Mouse (Mus musculus): ENCODE measurements around the gene Pnrc2.

Gene Pnrc2

DNA sequence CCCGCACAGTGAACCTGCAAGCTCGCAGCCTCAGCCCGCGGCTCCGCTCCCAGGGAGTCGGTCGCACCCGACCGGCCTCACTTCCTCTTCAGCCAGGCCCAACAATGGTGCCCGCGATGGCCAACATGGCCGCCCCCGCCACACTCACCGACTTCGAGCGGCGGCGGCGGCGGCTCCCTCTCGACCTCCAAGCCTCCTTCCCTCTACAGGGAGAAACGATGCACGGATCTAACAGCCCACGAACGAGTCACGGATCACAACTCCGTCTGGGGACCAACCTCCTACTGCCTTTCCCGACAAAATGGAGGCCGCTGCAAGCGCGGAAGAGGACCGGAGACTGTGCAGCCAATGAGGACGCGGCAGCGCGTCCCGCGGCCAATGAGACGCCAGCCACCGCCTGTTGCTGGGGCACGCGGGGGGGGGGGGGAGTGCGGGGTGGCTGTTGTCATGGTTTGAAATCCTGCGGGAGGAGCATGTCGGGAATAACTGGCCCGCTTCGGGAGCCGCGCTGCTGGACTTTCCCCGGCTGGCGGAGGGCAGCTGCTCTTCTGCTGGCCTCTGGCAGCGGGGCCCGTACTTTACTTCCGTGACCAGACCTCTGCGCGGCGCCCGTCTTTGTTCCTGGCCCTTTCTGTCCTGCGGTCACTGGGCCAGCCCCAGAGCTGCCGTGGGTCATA, at the start of gene Pnrc2:
TSS of gene Pnrc2 (minus strand) at position 325 of the 677 bp plus-strand sequence.
- peak; percentile 94 for DNase-seq (ENCODE audit: low read depth)

DNA sequence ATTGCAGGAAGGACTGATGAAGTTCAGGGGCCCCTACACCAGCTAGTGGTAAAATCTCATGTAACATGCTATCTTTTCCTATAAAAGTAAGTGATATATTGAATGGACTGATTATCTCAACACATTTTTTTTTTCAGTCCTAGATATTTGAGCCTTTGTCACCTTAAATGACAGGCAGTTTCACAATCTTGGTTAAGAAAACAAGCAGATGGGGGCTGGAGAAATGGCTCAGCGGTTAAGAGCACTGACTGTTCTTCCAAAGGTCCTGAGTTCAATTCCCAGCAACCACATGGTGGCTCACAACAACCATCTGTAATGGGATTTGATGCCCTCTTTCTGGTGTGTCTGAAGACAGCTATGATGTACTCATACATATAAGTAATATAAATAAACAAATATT, 48.5 kb upstream of the Pnrc2 start:
- no peak for DNase-seq (ENCODE audit: low read depth)

DNA sequence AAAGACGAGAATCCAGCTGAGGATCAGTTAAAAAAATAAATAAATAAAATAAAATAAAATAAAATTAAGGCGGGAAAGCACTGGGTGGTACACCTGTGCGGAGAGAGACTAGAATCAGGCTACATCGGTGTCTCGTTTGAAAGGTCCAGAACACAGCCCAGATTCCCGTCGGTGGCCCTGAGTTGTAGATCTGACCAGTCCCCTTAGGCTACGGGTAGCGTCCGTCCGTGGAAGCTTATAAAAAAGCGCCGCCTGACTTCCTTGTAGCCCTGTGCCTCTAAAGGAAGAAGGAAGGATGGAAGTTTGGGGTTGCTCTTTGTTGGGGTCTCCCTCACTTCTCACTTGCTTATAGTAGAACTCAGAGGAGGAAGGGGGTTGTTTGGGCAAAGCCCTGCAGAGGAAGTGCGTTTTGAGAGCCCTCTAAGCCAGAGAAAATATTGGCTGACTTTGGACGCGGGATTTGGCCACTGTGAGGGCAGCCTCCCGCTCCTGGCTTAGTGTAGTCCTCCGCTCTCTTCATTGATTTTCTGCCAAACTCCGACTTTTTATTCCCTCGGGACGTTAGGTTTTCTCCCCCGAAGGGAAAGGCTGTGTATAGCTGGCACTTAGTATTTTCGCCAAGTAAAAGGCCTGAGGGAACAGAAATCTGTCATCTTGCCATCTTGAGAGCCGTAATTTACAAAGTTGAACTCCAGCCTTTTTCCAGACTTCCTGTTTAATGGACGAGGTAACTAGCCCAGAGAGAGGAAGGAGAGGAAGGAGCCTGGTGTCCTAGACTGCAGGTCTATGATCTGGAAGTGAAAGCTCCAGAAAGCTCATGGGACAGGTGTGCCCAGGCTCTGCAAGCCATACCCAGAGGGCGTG, 47.8 kb upstream of the Pnrc2 start:
- peak; percentile 37 for DNase-seq (ENCODE audit: low read depth)

DNA sequence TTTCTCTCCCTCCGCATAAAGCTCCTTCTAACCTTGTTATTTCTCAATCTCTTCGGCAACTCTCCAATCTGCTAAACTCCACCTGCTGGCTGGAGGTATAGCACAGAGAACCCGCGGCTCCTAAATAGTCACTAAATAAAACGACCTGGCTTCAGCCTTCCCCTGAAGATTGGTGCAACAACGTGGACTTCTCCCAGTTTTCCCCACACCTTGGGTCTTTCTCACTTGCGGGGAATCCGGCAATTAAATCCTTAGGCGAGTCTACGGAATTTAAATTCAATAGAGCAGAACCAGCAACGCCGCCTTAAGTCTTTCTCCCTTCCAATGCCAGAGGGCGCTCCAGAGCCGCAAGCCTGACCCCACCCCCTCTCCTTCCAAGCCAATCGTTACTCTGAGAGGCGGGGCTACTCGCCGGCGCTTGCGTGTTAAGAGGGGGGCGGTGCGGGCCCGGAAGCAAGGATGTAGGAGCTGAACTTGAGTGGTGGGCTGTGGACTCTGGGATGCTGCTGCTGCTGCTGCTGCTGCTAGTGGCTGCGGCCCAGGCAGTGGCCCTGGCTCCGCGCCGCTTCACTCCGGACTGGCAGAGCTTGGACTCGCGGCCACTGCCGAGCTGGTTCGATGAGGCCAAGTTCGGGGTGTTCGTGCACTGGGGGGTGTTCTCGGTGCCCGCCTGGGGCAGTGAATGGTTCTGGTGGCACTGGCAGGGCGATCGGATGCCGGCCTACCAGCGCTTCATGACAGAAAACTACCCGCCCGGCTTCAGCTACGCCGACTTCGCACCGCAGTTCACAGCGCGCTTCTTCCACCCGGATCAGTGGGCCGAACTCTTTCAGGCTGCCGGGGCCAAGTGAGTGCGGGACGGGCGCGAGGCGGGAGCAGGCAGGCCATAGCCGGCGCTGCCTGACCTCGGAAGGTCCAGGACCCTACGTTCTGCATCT, 46.9 kb upstream of the Pnrc2 start, which contains the start of gene Fuca1:
TSS of gene Fuca1 (plus strand) at position 432 of the 938 bp plus-strand sequence.
- peak; percentile 98 for DNase-seq (ENCODE audit: low read depth)

DNA sequence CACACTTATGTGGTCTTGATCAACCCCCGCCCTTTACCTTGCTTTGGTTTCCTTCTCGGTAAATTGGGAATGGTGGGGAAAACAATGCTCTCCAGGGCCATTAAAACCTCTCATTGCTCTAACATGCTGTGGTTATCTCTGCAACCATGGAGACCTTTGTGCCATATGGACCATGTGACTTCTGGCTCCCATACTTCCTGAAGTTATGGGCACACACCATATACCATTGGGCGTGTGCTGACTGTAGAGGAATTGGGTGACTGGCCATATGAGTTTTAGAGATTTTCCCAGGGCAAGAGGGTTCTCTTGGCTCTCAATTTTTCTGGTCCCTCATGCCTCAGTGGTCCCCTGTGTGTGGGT, 45.6 kb upstream of the Pnrc2 start:
- no peak for DNase-seq (ENCODE audit: low read depth)

- DNase-seq (ENCODE audit: low read depth) = peak; percentile 32
Measured at GRCm38 (mm10) chr4:135918635-135919279, 45.1 kb upstream of the Pnrc2 start.

GRCm38 (mm10) chr4:135913433-135913832, 39.8 kb upstream of the Pnrc2 start:
- DNase-seq (ENCODE audit: low read depth) = no peak

GRCm38 (mm10) chr4:135912835-135913234, 39.2 kb upstream of the Pnrc2 start:
- DNase-seq (ENCODE audit: low read depth) = no peak

- no peak for DNase-seq (ENCODE audit: low read depth)
Measured at GRCm38 (mm10) chr4:135912164-135912563, 38.5 kb upstream of the Pnrc2 start.

DNA sequence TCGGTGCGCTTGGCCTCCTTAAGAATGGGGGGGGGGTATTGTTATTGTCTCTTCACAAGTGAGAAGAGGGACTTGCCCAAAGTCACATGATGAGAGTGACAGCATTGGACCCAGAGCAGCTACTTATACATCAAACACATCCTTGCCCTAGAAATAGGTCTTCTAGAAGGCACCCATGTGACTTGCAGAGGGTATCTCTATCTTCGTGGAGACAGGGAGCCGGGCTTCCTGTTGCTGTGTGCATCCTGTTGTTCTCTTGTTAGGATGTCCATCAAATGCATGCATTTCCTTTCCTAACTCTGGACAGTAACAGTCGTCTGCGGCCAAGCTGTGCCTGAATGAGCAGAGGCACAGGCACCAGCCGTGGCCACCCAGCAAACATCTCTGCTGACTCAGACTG, 37.9 kb upstream of the Pnrc2 start:
- DNase-seq (ENCODE audit: low read depth) = peak; percentile 75

GRCm38 (mm10) chr4:135909326-135910066, 35.8 kb upstream of the Pnrc2 start:
- no peak for DNase-seq (ENCODE audit: low read depth)

DNA sequence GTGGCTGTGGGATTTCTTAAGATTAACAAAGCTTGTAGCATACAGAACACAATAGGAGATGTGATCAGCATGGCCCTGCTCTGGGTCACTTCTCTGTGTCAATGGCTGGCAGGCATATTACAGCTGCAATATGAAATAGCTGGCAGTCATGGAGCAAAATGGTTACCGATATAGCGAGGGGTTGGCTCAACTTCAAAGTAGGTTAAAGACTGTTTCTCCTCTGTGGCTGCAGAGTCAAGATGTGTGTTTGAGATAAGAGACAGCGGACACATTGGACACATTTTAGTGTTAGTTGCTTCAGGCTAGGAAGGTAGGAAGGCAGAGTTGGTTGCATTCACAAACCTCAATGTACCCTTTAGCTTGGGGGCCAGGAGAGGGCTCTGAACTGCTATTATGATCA, 33.0 kb upstream of the Pnrc2 start:
- no peak for DNase-seq (ENCODE audit: low read depth)

GRCm38 (mm10) chr4:135904810-135905209, 31.2 kb upstream of the Pnrc2 start:
- peak; percentile 44 for DNase-seq (ENCODE audit: low read depth)

DNA sequence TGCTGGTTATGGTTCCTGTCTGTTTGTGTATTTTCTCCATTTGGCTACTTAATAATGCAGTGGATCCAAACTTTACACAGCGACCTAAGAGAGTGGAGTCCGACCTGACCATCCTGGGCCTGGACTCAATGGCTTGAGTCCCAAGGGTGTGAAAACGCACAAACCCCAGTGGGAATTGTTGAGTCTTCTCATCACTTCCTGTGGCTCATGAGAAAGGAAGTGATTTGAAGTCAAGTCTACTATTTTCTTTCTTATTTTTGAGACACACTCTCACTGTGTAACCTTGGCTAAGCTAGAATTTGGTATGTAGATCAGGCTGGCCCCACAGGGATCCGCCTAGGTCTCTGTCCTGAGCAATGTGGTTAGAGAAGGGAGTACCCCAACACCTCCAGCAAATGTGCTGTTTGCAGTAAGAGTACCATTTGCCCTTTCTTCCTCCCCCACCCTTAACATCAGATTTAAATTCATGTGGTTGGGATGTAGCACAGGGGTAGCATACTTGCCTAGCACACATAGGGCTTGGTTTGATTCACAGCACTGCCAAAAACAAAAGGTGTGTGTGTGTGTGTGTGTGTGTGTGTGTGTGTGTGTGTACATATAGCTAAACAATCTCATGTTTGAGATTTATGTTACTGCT, 29.1 kb upstream of the Pnrc2 start:
- DNase-seq (ENCODE audit: low read depth) = peak; percentile 49

- no peak for DNase-seq (ENCODE audit: low read depth)
Measured at GRCm38 (mm10) chr4:135900008-135900407, 26.4 kb upstream of the Pnrc2 start.

DNA sequence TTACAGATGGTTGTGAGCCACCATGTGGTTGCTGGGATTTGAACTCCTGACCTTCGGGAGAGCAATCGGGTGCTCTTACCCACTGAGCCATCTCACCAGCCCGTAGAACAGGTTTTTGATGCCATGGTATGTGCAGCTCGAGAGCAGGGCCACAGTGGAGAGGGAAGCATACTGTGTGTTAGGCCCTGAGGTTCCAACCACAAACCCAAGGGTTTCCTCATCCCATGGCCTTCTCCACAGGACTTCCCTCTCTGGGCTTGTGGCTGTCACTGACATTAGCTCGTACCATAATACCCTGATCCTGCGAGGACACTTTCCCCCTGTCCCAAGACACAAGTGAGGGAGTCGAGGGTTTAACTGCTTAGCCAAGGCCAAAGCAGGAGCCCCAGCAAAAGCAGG, 25.4 kb upstream of the Pnrc2 start:
- DNase-seq (ENCODE audit: low read depth) = peak; percentile 45

DNA sequence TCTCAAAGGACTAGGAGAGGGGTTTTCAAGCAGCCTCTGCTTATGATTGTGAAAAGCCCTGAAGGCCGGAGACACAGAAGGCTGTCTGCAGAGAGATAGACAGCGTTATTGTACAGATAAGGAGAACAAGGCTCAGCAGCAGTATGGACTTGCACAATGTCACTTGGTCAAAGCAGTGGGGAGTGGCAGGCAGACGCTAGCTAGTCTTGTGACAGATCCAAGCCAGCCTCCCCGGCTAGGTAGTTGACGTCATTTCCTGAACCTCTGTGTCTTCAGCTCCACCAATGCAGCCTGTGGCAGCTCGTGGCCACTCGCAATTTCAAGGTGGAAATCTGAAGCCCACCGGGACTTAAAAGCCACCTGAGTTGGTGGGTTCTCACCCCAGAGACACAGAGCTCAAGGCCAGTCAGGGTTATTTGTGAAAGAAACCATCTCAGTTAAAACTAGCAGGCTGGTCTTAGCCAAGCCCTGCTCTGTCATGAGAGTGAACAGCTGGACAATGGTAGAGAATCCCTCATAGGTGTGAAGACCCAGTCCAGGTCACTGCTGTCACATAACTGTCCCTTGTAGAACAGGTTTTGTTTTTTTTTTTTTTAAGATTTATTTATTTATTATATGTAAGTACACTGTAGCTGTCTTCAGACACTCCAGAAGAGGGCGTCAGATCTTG, 24.9 kb upstream of the Pnrc2 start:
- DNase-seq (ENCODE audit: low read depth) = peak; percentile 90

- DNase-seq (ENCODE audit: low read depth) = peak; percentile 60
Measured at GRCm38 (mm10) chr4:135896157-135896556, 22.5 kb upstream of the Pnrc2 start.

GRCm38 (mm10) chr4:135895071-135895571, 21.5 kb upstream of the Pnrc2 start, which contains the start of gene Cnr2:
Gene Cnr2 (plus strand): TSS chr4:135895394.
- peak; percentile 66 for DNase-seq (ENCODE audit: low read depth)

DNA sequence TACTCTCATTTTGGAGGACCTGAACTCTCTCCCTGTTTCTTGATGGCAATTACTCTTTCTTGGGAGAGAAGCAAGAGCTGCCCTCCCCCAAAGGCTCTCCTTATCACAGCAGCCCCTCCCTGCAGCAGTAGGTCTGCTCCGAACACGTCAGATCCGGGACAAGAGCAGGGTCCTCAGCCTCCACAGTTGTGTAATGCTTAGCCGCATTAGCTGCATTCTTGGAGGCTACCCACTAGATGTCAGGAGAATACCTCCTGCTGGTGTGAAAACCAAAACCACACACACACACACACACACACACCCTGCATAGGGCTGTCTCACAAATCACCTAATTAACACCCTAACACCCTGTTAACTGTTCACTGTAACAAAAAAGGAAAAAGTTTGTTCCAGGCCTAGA, 19.2 kb upstream of the Pnrc2 start:
- no peak for DNase-seq (ENCODE audit: low read depth)

Data from naive thymus-derived CD4-positive, alpha-beta T cell, adult 2 months (primary cell).